Mouse (Mus musculus) thymus, postnatal 25 days (tissue): ENCODE results near the gene Fam53a.

Experiments
- DNase-seq: peaks from one replicate; pipeline ENCODE4 v3.0.0; 2022

Gene Fam53a

GRCm38 (mm10) chr5:33629301-33629987, at the start of gene Fam53a, which contains the start of gene Gm9903:
Gene Fam53a (minus strand): TSS chr5:33629635.
Gene Gm9903 (plus strand): TSS chr5:33629925.
- DNase-seq, result peak; percentile 100

DNA sequence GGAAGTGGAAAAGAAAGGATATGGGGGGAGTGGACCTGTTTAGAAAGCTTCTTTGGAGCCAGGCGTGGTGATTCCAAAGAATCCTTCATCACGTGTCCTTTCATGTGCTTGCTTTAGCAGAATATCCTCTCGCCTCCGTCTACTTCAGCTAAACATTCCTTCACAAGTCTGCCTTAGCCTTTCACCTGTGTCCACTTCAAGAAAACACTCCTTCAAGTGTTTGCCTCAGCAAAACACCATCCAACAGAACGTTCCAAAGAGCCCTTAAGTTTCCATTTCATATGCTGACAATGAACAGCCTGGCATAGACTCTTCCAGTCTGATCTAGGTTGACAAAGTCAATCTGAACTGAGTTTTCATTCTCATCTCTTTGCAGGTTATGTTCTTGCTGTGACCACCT, 48.8 kb upstream of the Fam53a start:
- DNase-seq, result no peak

DNA sequence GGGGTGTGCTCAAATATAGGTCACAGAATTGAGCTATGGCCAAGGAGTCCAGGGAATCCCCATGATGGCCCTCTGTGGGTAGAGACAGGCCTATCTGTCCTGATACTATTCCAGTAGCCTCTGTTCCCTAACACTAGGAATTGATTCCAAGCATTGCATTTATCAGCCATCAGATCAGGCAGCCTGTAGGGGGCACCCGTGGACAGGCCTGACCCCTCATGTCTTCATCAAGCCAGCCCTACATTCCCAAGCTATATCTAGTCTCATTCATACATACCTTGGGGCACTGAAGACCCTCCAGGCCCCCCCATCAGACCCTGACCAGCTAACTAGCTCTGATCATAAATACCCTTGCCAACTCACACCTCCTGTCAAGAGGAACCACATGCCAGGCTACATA, 46.5 kb upstream of the Fam53a start:
- DNase-seq, result peak; percentile 31

DNA sequence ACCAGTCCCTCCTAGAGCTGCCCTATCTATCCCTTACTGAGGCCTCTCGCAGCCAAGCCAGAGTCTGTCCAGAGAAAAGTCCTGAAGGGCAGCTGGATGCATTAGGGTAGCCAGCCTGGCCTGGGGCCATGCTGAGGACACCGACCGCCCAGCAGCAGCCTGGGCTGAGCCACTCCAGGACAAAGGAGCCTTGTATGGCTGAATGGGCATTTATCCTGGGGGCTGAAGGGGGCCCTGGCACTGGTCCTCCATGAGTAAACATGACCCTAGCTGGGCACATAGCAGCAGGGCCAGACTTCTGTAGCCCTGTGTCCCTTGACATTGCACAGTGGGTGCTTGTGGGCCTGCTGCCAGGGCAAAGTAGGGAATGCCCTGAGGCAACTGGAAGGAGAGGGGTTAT, 45.0 kb upstream of the Fam53a start:
- DNase-seq, result no peak

- no peak for DNase-seq
These were observed 42.2 kb upstream of the Fam53a start for GRCm38 (mm10) chr5:33671659-33672058.

DNA sequence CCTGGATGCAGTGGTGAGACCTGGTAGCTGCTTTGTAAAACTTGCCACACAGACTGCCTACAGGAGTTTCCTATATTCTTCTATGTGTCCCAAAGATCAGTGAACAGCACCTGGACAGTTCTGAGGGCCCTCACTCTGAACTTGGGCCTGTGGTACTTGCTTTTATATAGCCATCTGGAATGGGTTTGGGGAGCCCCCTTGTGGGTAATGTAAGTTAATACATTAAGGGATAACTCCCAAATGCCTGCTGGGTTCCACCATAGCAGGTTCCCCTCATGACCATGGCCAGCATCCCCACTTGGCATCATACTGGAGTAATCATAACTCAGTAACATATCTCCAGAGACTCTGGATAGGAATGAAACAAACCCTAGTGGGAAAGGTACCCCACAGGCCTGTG, 38.8 kb upstream of the Fam53a start:
- DNase-seq, result peak; percentile 54

DNA sequence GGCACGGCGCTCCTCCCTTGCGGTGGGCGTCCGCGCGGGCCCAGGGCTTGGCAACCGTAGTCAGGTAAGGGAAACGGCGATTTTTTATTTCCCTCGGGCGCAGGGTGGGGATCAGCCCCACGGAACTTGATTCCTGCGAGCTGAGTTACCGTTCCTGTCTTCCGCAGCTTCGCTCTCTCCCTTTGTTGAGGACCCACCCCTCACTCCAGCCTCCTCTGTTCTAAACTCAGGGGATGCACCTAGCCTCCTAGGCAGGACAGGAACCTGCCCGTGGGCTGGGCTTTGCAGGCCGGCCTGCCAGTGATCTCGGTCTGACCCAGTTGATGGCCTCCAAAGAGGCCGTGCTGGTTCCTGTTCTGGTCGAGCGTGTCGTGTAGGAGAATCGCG, 29.2 kb upstream of the Fam53a start:
- no peak for DNase-seq

GRCm38 (mm10) chr5:33657787-33658663, 28.6 kb upstream of the Fam53a start, which contains the start of the genes Tacc3 and Tmem129:
Gene Tacc3 (plus strand): TSS chr5:33658128.
Gene Tmem129 (minus strand): TSS chr5:33658416.
- peak; percentile 95 for DNase-seq

DNA sequence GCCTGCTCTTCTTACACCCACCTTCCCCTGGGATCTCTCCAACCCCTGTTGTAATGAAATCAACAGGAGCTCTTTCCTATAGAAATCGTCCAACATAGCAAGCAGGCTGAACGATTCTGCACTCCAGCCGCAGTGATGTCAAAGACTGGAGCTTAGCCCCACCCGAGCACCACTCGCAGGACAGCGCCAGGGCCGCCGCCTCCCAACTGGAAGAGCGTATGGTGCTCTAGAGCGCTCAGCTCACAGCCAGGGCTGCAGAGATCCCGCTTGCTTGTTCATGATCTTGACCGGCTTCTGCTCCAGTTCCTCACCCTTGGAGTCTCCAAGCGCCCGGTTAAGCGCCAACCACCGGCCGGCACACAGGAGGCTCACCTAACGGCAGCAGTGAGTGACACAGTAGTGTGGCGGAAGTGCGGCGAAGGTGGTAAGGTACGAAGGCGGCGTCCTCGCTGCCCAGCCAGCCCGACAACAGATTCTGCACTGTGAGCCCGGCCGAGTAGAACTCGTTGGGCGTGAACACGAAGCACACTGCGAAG, 27.9 kb upstream of the Fam53a start:
- no peak for DNase-seq

DNA sequence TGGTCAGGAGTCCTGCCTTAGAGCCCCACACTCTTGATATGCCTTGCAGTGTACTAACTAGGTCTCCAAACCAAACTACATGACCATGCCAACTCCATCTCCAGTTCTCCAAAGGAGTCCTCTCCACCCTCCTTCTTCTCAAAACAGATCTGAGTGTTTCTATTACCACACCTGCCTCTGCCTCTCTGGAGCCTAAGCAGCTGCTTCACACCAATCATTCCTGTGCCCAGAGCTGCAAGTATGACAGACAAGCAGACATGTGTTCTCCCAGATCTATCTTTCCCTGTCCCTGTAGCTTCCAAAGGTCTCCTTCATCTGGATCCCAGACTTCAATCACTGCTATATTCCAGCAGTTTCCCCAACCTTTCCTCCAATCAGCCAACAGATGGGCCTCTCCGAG, 27.3 kb upstream of the Fam53a start:
- DNase-seq, result no peak

DNA sequence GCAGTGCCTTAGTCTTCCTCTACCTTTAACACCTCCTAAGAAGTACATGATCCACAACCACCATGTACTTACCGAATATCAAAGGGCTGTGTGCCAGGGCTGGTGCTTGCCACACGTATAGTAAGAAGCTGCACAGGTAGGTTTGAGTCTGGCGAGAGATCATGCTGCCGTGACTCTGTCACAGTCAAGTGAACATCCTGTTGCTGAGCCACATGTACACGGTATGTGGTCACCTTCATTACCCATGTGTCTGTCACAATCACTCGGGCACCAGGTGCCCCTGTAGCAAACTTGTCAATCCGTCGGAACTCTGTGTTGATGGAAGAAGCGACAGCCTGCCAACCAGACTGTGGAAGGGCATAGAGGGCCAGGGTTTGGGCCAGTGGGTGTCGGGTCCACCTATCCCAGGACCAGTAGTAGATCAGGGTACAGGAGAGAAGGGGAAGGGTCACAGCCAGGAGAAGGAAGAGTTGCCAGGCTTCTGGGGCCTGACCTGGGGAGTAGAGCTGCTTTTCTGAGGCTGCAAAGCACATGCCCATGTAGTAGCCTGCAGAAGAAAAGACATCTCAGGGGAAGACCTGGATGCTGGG, 25.9 kb upstream of the Fam53a start:
- no peak for DNase-seq

DNA sequence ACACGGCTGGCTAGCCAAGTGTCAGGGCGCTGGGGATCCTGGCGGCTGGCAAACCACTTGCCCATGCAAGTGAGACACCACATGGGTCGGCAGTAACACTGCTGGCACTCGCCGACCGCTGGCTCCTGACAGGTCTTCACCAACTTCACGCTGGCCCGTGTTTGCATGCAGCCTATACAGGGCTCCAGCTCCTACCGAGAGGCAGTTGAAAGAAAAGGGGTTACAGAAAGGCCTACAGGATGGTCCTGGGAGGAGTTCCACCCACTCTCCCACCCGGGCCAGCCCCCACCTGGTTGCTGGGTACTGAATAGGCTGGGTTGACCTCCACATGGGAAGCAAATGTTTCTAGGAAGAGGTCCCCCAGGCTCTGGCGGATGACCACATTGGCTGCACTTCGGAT, 25.0 kb upstream of the Fam53a start:
- DNase-seq, result no peak

DNA sequence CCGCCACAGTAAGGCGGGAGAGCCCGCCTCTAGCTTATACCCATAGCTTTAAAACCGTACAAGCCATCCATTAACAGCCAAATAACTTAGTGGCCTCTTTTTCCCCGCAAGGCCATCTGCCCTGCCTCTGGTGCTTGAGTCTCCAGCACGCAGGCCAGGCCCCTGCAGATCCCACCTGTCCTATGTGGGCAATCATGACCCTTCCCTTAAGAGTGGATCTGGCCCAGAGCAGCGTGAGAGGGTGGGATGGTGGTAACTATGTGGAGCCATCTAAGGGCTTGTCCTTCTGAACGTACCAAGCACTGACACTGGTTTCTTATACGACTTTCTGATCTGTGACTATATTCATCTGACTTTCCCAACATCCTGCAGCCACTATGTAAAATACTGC, 23.3 kb upstream of the Fam53a start:
- DNase-seq, result no peak

DNA sequence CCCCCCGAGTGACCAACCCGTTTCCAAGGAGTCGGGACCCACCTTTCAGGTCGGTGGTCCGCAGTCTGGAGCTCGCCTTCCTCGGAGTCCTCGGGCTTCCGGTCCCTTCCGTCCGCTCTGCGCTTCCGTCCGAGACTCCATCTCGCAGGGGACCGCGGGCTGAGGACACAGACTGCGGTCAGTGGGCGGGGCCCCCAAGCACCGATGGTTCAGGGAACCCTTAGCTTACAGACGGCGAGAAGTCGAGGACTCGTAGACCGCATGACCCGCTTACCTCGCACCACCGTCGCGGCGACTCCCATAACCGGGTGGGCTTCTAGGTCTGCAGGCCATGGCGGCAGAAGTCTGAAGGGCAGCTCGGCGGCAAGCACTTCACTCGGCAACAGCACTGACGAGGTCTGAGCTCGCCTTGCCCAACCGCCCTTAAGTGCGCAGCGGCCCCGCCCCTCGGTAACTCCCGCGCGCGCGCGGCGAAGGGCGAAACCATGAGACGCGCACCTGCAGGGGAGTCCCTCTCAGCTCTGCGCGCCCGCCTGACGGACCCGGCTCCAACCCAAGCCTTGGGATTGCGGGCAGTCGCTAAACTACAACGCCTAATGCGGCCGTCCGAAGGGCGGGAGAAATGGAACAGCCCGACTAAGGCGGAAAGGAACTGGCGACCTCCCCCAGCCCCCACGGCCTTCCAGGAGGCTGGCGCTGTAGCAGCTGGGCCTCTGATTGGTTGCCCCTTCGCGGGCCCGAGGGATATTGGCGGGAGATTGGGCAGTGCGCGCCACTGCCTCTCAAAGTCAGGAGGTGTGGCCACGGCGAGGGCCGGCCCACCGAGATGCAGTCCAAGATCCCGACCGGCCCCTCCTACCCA, 22.7 kb upstream of the Fam53a start, which contains the start of gene Slbp:
Gene Slbp, minus strand, starts transcription at position 654 of the 862 bp plus-strand sequence.
- DNase-seq, result peak; percentile 95

GRCm38 (mm10) chr5:33651541-33651920, 22.1 kb upstream of the Fam53a start:
- no peak for DNase-seq

DNA sequence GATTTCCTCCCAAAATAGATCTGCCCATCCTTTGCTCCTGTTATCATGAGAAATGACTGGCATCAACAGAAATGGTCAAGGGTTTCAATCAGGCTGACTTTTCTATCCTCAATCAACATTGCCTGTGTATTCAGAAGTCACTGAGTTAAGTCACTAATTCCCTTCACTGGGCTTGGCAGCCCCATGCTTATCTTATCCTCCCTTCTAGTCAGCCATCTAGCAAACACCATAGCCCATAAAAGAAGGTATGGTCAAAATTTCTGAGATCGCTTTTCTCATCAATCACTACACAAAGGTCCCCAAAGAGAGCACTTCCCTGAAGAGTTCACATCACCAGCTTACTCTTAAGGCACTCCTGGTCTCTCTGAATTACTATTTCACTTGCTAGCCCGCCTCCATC, 21.6 kb upstream of the Fam53a start:
- DNase-seq, result no peak

DNA sequence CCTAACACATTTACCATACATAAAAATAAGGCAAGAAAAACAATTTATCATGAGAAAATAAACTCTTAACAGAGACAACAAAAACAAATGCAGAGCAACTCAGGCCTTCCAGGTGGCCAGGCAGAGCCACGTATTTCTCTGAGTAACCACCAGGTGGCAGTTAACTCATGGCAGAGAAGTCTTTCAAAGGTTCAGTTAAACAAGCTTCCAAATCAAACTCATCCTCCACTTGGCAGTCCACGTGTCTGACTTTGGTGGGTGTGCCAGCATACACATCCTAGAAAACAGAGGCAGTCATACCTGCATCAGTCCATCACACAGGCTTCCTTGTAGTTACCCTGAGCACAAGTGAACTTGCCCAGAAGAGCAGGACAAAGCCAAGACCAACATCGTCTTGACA, 11.2 kb upstream of the Fam53a start:
- DNase-seq, result peak; percentile 55

- DNase-seq, result no peak
These were observed 9.4 kb upstream of the Fam53a start for GRCm38 (mm10) chr5:33638826-33639225.

- no peak for DNase-seq
These were observed 8.3 kb upstream of the Fam53a start for GRCm38 (mm10) chr5:33637606-33638350.

- no peak for DNase-seq
These were observed 5.9 kb upstream of the Fam53a start for GRCm38 (mm10) chr5:33635361-33635760.

- no peak for DNase-seq
These were observed 3.1 kb upstream of the Fam53a start for GRCm38 (mm10) chr5:33632526-33632925.

- DNase-seq, result no peak
These were observed 1.2 kb upstream of the Fam53a start for GRCm38 (mm10) chr5:33630615-33631014.
